Mouse (Mus musculus): ENCODE measurements at regions not wholly inside any gene's neighbourhood (a gene's known extent, or its start where the extent isn't known, plus 50 kb on each side); places are given as distances from the start of the nearest gene placed in this dataset.
"Not testable (repeated sequence)": the region's sequence is repeated elsewhere in the genome, so short reads cannot be mapped to it uniquely, and the experiment has no call there.

- DNase-seq (ENCODE audit: low read depth in 2 of 2, low spot score in 2 of 2) = not testable (repeated sequence)
Observed at GRCm38 (mm10) chr12:115276749-115277148, 770.8 kb upstream of the Zfp386 start.

DNA sequence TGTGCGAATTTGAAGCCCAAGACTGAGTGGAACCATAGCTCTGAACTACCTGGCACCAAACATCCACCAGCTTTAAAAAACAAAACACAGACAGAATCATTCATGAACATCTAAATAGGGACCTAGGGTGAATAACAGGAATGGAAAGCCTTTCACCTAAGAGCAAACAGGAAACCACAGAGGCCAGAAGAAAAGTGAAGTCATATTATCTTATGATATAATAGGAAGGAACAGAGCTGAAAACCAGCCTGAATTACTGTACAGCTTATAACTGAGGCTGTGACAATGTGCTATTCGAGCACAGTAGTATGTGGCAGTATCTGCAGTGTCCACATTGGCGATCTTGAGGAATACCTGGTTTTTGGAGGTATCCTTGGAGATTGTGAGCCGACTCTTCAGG lies 753.8 kb upstream of the Zfp386 start:
- DNase-seq (ENCODE audit: low read depth in 2 of 2, low spot score in 2 of 2) = not testable (repeated sequence)

DNA sequence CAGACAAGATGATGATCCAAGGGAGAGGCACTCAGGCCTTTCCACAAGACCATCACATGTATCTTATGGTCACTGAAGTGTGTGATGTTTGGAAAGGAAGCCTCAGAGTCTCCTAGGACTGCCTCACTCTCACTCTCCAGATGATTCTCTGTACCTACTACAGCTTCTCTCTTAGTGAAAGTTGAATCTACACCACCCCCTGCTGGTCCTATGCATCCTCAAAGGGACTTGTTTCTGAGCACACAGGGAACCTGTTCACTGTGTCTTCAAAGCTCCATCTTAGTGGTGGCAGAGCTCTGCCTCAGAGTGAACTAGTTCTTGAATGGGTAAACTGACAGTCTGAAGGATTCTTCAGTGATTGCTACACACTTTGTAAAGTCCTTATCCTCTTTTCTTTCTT lies 749.5 kb upstream of the Zfp386 start:
- DNase-seq (ENCODE audit: low read depth in 2 of 2, low spot score in 2 of 2) = peak; percentile 7 to 37

- DNase-seq (ENCODE audit: low read depth in 2 of 2, low spot score in 2 of 2) = peak; percentile 1 to 8
Observed at GRCm38 (mm10) chr12:115311956-115312355, 735.6 kb upstream of the Zfp386 start.

- not testable (repeated sequence) for DNase-seq (ENCODE audit: low read depth in 2 of 2, low spot score in 2 of 2)
Observed at GRCm38 (mm10) chr12:115312604-115313003, 734.9 kb upstream of the Zfp386 start.

DNA sequence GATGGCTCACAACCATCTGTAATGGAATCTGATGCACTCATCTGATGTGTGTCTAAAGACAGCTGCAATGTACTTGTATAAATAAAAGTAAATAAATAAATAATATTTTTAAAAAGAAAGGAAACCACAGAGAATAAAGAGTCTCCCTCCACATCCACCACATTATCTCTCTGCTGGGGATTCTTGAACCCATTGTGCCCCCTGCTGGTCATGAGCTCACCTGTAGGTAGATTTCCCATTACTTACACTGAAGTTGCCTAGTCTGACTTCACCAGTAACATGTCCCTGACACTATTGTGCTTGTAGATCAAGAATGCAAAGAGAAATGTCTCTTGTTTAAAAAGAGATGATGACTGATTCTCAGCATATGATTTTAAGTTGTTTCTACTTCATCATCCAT lies 726.9 kb upstream of the Zfp386 start:
- DNase-seq (ENCODE audit: low read depth in 2 of 2, low spot score in 2 of 2) = peak; percentile 27 to 59

DNA sequence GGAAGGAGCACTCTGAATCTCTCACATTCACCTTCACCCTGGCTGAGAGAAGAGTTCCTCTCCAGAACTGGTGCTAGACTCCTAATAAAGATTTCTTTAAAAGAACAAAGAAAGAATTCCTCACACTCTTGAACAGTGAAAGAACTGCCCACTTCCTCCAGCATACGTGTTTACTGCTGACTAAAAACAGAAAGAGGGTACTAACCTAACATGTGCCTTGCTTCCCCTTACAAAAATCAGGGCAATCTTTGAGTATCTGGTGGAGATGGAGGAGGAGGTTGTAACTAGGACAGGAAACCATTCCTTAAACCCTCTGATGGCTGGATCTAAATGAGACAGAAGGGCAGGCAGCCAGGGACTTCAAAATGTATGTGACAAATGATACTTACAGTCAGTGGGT lies 719.1 kb upstream of the Zfp386 start:
- DNase-seq (ENCODE audit: low read depth in 2 of 2, low spot score in 2 of 2) = no peak

- DNase-seq (ENCODE audit: low read depth in 2 of 2, low spot score in 2 of 2) = peak in 1 of 2 experiments; percentile 2
Observed at GRCm38 (mm10) chr12:115334770-115335169, 712.8 kb upstream of the Zfp386 start.

GRCm38 (mm10) chr12:115336594-115336993 lies 710.9 kb upstream of the Zfp386 start:
- DNase-seq (ENCODE audit: low read depth in 2 of 2, low spot score in 2 of 2) = no peak

GRCm38 (mm10) chr12:115346112-115346511 lies 701.4 kb upstream of the Zfp386 start:
- DNase-seq (ENCODE audit: low read depth in 2 of 2, low spot score in 2 of 2) = not testable (repeated sequence)

DNA sequence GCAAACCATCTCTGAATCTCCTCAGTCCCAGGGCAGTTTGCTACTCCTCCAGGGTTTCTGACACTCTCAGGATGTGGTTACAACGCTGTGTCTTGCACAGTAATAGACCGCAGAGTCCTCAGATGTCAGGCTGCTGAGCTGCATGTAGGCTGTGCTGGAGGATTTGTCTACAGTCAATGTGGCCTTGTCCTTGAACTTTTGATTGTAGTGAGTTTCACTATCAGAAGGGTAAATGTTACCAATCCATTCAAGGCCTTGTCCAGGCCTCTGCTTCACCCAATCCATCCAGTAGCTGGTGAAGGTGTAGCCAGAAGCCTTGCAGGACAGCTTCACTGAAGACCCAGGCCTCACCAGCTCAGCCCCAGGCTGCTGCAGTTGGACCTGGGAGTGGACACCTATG lies 688.5 kb upstream of the Zfp386 start:
- DNase-seq (ENCODE audit: low read depth in 2 of 2, low spot score in 2 of 2) = not testable (repeated sequence)

- not testable (repeated sequence) for DNase-seq (ENCODE audit: low read depth in 2 of 2, low spot score in 2 of 2)
Observed at GRCm38 (mm10) chr12:115365628-115366027, 681.9 kb upstream of the Zfp386 start.

DNA sequence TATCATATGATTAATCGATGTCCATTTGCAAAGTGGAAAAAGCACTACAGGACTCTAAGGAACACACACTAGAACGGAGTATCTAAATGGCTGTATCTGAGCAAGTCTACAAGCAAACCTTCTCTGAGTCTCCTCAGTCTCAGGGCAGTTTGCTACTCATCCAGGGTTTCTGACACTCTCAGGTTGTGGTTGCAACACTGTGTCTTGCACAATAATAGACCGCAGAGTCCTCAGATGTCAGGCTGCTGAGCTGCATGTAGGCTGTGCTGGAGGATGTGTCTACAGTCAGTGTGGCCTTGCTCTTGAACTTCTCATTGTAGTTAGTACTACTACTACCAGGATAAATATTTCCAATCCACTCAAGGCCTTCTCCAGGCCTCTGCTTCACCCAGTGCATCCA lies 675.7 kb upstream of the Zfp386 start:
- not testable (repeated sequence) for DNase-seq (ENCODE audit: low read depth in 2 of 2, low spot score in 2 of 2)

- DNase-seq (ENCODE audit: low read depth in 2 of 2, low spot score in 2 of 2) = peak; percentile 2 to 15
Observed at GRCm38 (mm10) chr12:115373056-115373455, 674.5 kb upstream of the Zfp386 start.

DNA sequence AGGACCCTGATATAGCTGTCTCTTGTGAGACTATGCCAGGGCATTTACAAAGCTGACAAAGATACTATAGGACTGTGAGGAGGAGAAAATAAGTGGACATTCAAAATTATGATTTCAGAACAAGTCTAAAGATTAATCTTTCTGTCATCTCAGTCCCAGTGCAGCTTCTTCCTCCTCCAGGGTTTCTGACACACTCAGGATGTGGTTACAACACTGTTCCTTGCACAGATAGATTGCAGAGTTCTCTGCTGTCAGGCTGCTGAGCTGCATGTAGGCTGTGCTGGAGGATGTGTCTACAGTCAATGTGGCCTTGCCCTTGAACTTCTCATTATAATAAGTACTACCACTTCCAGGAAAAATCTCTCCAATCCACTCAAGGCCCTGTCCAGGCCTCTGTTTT lies 661.0 kb upstream of the Zfp386 start:
- DNase-seq (ENCODE audit: low read depth in 2 of 2, low spot score in 2 of 2) = not testable (repeated sequence)

- no peak for DNase-seq (ENCODE audit: low read depth in 2 of 2, low spot score in 2 of 2)
Observed at GRCm38 (mm10) chr12:115404116-115404515, 643.4 kb upstream of the Zfp386 start.

- no peak for DNase-seq (ENCODE audit: low read depth in 2 of 2, low spot score in 2 of 2)
Observed at GRCm38 (mm10) chr12:115404657-115405056, 642.9 kb upstream of the Zfp386 start.

GRCm38 (mm10) chr12:115446247-115446646 lies 601.3 kb upstream of the Zfp386 start:
- not testable (repeated sequence) for DNase-seq (ENCODE audit: low read depth in 2 of 2, low spot score in 2 of 2)

DNA sequence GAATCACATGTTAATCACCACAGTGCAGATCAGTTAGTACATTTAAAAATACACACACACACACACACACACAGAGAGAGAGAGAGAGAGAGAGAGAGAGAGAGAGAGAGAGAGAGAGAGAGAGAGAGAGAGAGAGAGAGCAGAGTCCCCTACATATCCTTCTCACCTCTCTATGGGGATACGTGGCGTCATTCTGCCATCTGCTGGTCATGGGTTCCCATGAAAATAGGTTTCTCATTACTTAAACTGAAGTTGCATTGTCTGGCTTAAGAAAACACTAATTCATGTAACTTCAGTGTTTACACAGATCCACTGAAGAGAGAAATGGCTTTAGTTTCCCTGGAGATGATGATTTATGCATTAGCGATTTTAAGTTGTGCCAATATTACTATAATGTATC lies 594.9 kb upstream of the Zfp386 start:
- DNase-seq (ENCODE audit: low read depth in 2 of 2, low spot score in 2 of 2) = peak; percentile 1 to 25

DNA sequence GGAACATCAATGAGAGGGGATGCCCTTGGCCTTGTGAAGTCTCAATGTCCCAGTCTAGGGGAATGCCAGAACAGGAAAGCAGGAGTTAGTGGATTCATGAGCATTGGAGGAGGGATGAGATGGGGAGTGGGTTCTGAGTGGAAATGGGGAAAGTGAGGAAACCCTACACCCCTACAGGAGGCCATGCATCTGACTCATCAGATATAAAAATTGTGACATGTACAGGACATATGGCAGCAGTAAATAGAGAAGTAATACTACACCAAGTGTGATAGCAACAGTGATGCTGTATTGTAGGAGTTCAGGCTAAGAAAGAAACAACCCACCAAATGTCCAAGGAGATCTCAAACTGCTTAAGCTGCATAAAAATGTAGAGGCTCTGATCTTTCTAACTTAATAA lies 582.7 kb upstream of the Zfp386 start:
- not testable (repeated sequence) for DNase-seq (ENCODE audit: low read depth in 2 of 2, low spot score in 2 of 2)

GRCm38 (mm10) chr12:115468015-115468414 lies 579.5 kb upstream of the Zfp386 start:
- not testable (repeated sequence) for DNase-seq (ENCODE audit: low read depth in 2 of 2, low spot score in 2 of 2)

DNA sequence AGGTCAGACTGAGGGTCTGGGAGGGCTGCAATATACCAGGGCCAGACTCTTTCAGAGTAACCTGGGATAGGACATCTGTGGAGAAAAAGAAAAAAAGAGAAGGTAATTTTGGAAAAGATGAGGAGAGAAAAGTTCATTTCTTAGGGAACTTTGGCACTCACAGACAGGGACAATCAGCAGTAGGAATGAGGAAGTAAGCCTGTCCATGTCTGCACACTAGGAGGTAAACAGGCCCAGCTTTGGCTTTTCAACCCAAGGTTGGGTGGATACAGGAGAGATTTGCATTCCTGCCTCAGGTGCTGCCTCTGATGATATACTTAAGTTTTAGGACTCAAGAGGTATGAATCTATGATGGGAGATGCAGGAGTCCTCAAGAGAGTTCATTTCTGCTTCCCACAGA lies 579.0 kb upstream of the Zfp386 start:
- not testable (repeated sequence) for DNase-seq (ENCODE audit: low read depth in 2 of 2, low spot score in 2 of 2)

DNA sequence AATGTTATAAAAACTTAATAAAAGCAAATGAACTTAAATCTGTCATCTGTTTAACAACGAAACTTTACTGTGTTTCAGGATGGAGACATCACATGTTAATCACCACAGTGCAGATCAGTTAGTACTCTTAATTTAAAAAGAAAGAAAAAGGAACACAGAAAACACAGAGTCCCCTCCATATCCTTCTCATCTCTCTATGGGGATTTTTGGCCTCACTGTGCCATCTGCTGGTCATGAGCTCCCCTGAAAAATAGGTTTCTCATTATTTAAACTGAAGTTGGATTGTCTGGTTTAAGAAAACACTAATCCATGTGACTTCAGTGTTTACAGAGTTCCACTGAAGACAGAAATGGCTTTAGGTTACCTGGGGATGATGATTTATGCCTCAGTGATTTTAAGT lies 548.7 kb upstream of the Zfp386 start:
- no peak for DNase-seq (ENCODE audit: low read depth in 2 of 2, low spot score in 2 of 2)

- DNase-seq (ENCODE audit: low read depth in 2 of 2, low spot score in 2 of 2) = not testable (repeated sequence)
Observed at GRCm38 (mm10) chr12:115507285-115507684, 540.2 kb upstream of the Zfp386 start.

All from CD8-positive naive resting alpha-beta T cell, adult 2 months (primary cell).